Mouse (Mus musculus): ENCODE measurements around the gene Rcan3.

- TF ChIP-seq POLR2A (IDR thresholded peaks at IDR 0.05; ENCODE audit: low read depth, low read length) (no peak), CTCF (IDR thresholded peaks at IDR 0.05; ENCODE audit: extremely low read depth, insufficient read depth, insufficient read length, insufficient replicate concordance) (no peak)
Measured at GRCm38 (mm10) chr4:135404048-135404447, 29.6 kb downstream of the Rcan3 start.

Measured in spleen, adult 2 months (tissue).